Mouse (Mus musculus) testis, adult 2 months (tissue): ENCODE measurements around the gene Dusp5.

Experiments
- CTCF ChIP-seq: fragments of 200-500 bp; IDR thresholded peaks from 2 replicates; pipeline ENCODE4 v1.5.1; 2012; ENCODE audit warnings: low read depth, mild to moderate bottlenecking, inconsistent platforms, low read length, moderate library complexity; ENCODE audit not compliant: control insufficient read depth, insufficient read depth, insufficient replicate concordance
- POLR2A ChIP-seq: fragments of 200-500 bp; IDR thresholded peaks from 2 replicates; pipeline ENCODE4 v1.6.1; 2012; ENCODE audit warnings: low read depth, mild to moderate bottlenecking, inconsistent platforms, low read length, moderate library complexity; ENCODE audit not compliant: control insufficient read depth

GRCm38 (mm10) chr19:53511244-53511934, 17.5 kb upstream of the Dusp5 start:
- no peak for TF ChIP-seq CTCF
- TF ChIP-seq POLR2A = no peak
